Mouse (Mus musculus) liver, embryonic 12.5 days (tissue): ENCODE measurements around the gene Gm10160. TPM values are rescaled to one million over a fixed set of nuclear protein-coding genes. Genes with fewer than 3 reads are reported as not detected.

Source experiments
- ATAC-seq: fragments of 200-750 bp; cut with Nextera tagmentation; 2 replicates; pipeline ENCODE4 v1.8.0; 2017; ENCODE audit warnings: moderate number of reproducible peaks, mild to moderate bottlenecking, moderate library complexity
- H3K27ac ChIP-seq: fragments of 300-500 bp; sonication (generic); 2 replicates; pipeline ENCODE4 v1.5.1; 2016; ENCODE audit warnings: mild to moderate bottlenecking
- H3K27me3 ChIP-seq: fragments of 300-500 bp; sonication (generic); replicated peaks from 2 replicates; pipeline ENCODE4 v1.6.1; 2016; ENCODE audit warnings: mild to moderate bottlenecking, moderate library complexity
- H3K36me3 ChIP-seq: fragments of 300-500 bp; sonication (generic); 2 replicates; pipeline ENCODE4 v1.6.1; 2016; ENCODE audit warnings: mild to moderate bottlenecking, moderate library complexity
- H3K4me1 ChIP-seq: fragments of 300-500 bp; sonication (generic); 2 replicates; pipeline ENCODE4 v1.6.1; 2016
- H3K4me2 ChIP-seq: fragments of 300-500 bp; sonication (generic); 2 replicates; pipeline ENCODE4 v1.6.1; 2016; ENCODE audit warnings: mild to moderate bottlenecking, moderate library complexity
- H3K4me3 ChIP-seq: fragments of 300-500 bp; sonication (generic); 2 replicates; pipeline ENCODE4 v1.5.1; 2016; ENCODE audit warnings: mild to moderate bottlenecking, moderate library complexity
- H3K9ac ChIP-seq: fragments of 300-500 bp; sonication (generic); 2 replicates; pipeline ENCODE4 v1.6.1; 2016; ENCODE audit warnings: mild to moderate bottlenecking, moderate library complexity
- H3K9me3 ChIP-seq: fragments of 300-500 bp; sonication (generic); replicated peaks from 2 replicates; pipeline ENCODE4 v1.6.1; 2016; ENCODE audit warnings: mild to moderate bottlenecking, moderate library complexity
- WGBS: fragments of 180-500 bp; shearing (Covaris S2); methylation state at CpG from one replicate; pipeline ENCODE4 v1.1.7; 2016; ENCODE audit not compliant: insufficient replicate concordance; 5-methylcytosine and 5-hydroxymethylcytosine counted together
- polyA plus RNA-seq: library from polyadenylated mRNA; unstranded; fragments of >200 nt; fragmentation: Nextera tagmentation; extraction: Ambion mirVana; gene quantifications from 2 replicates; pipeline ENCODE4 v1.2.1, GENCODE M21; 2016

The Gm10160 gene
- polyA plus RNA-seq, 1 experiment from 2014 or later: not detected

GRCm38 (mm10) chr7:81868158-81868557, 12.6 kb upstream of the Gm10160 start:
- Histone ChIP-seq H3K9me3 (no peaks in the 10 kb centered on the region), H3K27me3 (peaks cover 39% of the 10 kb centered on the region), H3K9ac (no peak overlapping the region), H3K4me3 (no peak overlapping the region), H3K36me3 (0 out of 2 replicates have a peak, but pooled peaks cover 5% of the 10 kb centered on the region), H3K4me2 (no peak overlapping the region), H3K27ac (no peak overlapping the region), H3K4me1 (peaks cover 13% of the 10 kb centered on the region)
- 38% methylated on average over 6 of the region's 6 CpGs for WGBS
- peak; percentile 58; the same call in 1 of the 2 replicates for ATAC-seq

- no peak overlapping the region for H3K27ac ChIP-seq
Measured at GRCm38 (mm10) chr7:81867231-81867930, 11.8 kb upstream of the Gm10160 start.

DNA sequence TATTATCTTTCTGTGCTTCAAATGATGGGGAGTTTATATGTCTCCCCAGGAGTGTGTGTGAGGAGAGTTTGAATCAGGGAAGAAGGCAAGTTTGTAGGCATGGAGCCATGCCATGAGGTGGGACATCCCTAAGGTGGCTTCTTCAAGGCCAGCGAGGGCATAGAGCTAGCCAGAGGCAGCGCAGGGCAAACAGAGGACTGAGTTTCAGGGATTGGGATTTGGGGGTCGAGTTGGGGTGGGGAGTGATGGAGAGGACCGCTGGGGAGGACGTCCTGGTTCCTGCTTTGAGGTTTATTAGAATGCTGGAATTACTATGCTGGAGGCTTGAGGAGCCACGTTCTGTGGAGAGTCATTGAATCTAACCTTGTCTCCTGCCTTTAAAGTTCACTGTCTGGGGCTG, 10.3 kb upstream of the Gm10160 start:
- no peak overlapping the region for H3K9ac ChIP-seq
- peaks cover 61% of the 10 kb centered on the region for H3K27me3 ChIP-seq
- no peak overlapping the region for H3K4me2 ChIP-seq
- 72% methylated on average over 6 of the region's 6 CpGs for WGBS
- H3K4me3 ChIP-seq: no peak overlapping the region
- H3K9me3 ChIP-seq: no peaks in the 10 kb centered on the region
- ATAC-seq: no peak
- no peak overlapping the region for H3K27ac ChIP-seq
- 0 out of 2 replicates have a peak, but pooled peaks cover 5% of the 10 kb centered on the region for H3K36me3 ChIP-seq
- H3K4me1 ChIP-seq: peaks cover 22% of the 10 kb centered on the region

More at GRCm38 (mm10) chr7:81867231-81867930, 11.8 kb upstream of the Gm10160 start:
- Histone ChIP-seq H3K4me1 (peaks cover 17% of the 10 kb centered on the region), H3K27me3 (peaks cover 46% of the 10 kb centered on the region), H3K4me2 (no peak overlapping the region), H3K9me3 (no peaks in the 10 kb centered on the region), H3K9ac (no peak overlapping the region), H3K36me3 (0 out of 2 replicates have a peak, but pooled peaks cover 5% of the 10 kb centered on the region), H3K4me3 (no peak overlapping the region)
- WGBS: 75% methylated on average over 9 of the region's 9 CpGs
- no peak for ATAC-seq

GRCm38 (mm10) chr7:81864552-81864951, 9.0 kb upstream of the Gm10160 start:
- H3K27me3 ChIP-seq: peaks cover 64% of the 10 kb centered on the region

DNA sequence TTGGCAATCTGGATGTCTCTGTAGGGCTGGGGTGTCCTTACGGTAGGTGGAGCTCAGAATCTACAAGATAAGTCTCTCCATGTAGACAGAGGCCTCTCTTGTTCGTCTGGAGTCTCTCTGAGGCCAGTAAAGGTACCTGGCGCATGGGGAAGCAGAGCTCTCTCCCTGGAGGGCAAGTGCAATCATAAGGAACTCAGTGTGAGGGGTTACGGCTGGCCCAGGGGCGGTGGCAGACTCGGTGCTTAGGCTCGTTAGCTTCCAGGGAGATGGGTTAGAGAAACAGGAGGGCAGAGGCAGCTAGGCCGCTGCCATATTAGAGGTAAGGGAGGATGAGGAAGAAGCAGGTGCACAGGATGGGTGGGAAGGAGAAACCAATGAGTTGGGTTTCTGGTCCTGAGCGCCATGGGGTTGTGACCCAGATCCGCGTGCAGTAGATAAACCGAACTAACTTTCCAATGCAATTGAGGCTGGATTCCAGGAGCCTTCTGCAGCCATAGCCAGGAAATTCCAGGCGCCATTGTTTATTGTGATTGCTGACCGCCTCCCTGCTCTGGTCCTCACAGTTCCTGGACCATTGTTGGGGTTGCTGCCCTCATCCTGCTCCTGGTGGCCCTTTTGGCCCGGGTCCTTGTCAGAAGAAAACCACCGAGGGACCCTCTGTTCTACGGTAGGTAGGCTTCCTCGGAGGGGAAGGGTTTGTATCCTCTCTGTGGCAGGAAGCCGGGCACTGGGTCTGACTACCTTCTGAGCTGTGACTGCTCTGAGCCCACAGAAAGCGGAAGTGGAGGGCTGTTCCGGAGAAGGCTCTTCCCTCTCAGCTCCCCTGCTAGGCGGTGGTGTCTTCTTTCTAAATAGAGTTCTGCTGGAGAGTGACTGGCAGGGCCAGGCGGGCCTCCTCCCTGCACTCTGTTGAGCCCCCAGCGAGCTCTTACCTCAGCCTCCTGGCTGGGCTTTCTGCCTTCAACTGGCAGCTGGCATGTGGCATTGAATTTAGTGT, 7.3 kb upstream of the Gm10160 start:
- Histone ChIP-seq H3K27me3 (peaks cover 75% of the 10 kb centered on the region), H3K4me3 (peak overlapping the region; percentile 18), H3K4me2 (peak overlapping the region; percentile 37), H3K9me3 (no peaks in the 10 kb centered on the region), H3K4me1 (peaks cover 41% of the 10 kb centered on the region), H3K27ac (no peak overlapping the region), H3K9ac (no peak overlapping the region), H3K36me3 (0 out of 2 replicates have a peak, but pooled peaks cover 2% of the 10 kb centered on the region)
- no peak for ATAC-seq
- WGBS: 31% methylated on average over 24 of the region's 24 CpGs

More at GRCm38 (mm10) chr7:81864552-81864951, 9.0 kb upstream of the Gm10160 start:
- H3K4me1 ChIP-seq: peaks cover 27% of the 10 kb centered on the region
- no peak for ATAC-seq
- 64% methylated on average over 6 of the region's 6 CpGs for WGBS
- H3K4me3 ChIP-seq: no peak overlapping the region
- no peak overlapping the region for H3K27ac ChIP-seq
- H3K36me3 ChIP-seq: 0 out of 2 replicates have a peak, but pooled peaks cover 5% of the 10 kb centered on the region
- no peaks in the 10 kb centered on the region for H3K9me3 ChIP-seq
- H3K4me2 ChIP-seq: no peak overlapping the region
- H3K9ac ChIP-seq: no peak overlapping the region

DNA sequence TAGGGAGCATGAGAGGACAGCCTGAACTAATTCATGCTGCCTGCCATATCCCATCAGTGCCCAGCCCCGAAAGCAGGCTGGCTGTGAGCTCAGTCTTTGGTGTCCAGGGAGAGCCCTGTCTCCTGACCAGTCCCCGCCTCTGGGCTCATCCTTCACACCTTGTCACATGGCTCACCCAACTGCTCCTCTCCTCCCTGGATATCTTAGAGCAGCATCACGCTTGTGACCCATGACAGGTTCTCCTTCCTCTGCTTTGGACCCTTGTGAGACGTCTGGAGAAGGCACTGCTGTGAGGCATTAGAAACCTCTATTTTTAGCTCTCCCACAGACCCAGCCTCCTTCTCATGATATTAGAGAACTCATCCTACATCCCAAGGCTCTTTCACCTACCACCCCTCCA, 6.3 kb upstream of the Gm10160 start:
- Histone ChIP-seq H3K36me3 (0 out of 2 replicates have a peak, but pooled peaks cover 2% of the 10 kb centered on the region), H3K4me1 (peaks cover 41% of the 10 kb centered on the region), H3K9me3 (no peaks in the 10 kb centered on the region), H3K27me3 (peaks cover 79% of the 10 kb centered on the region), H3K9ac (no peak overlapping the region), H3K4me2 (peak overlapping the region; percentile 37; the same call in 1 of the 2 replicates), H3K4me3 (no peak overlapping the region), H3K27ac (no peak overlapping the region)
- no peak for ATAC-seq
- WGBS: 54% methylated on average over 4 of the region's 4 CpGs

GRCm38 (mm10) chr7:81861461-81861860, 5.9 kb upstream of the Gm10160 start:
- no peak overlapping the region for H3K4me3 ChIP-seq
- ATAC-seq: no peak
- H3K9ac ChIP-seq: no peak overlapping the region
- H3K9me3 ChIP-seq: no peaks in the 10 kb centered on the region
- peak overlapping the region; percentile 80; the same call in 1 of the 2 replicates for H3K4me2 ChIP-seq
- H3K27ac ChIP-seq: no peak overlapping the region
- 69% methylated on average over 2 of the region's 2 CpGs for WGBS
- 0 out of 2 replicates have a peak, but pooled peaks cover 2% of the 10 kb centered on the region for H3K36me3 ChIP-seq
- H3K27me3 ChIP-seq: peaks cover 80% of the 10 kb centered on the region
- peaks cover 41% of the 10 kb centered on the region for H3K4me1 ChIP-seq

DNA sequence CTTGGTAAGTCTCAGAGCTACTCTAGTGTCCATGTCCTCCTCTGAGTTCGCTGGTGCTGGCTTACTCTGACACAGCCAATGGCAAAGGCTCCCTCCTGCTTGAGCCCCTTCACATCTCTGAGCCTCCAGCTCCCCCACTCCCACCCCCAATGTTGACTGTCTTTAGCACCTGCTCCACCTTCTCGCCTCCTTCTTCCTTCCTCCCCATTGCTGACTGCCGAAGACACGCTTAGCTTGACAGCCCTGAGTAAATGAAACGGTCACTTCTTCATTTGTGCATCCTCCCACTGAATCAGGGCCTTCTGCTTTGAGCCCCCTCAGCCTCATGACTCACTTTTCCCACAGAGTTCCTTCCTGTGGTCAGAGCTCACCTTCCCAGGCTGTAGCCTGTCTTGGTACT, 5.4 kb upstream of the Gm10160 start:
- Histone ChIP-seq H3K4me2 (peak overlapping the region; percentile 80), H3K4me3 (no peak overlapping the region), H3K9me3 (no peaks in the 10 kb centered on the region), H3K27me3 (peaks cover 84% of the 10 kb centered on the region), H3K9ac (no peak overlapping the region), H3K4me1 (peaks cover 41% of the 10 kb centered on the region), H3K27ac (peak overlapping the region; percentile 51; the same call in 1 of the 2 replicates), H3K36me3 (0 out of 2 replicates have a peak, but pooled peaks cover 2% of the 10 kb centered on the region)
- 24% methylated on average over 5 of the region's 5 CpGs for WGBS
- no peak for ATAC-seq

GRCm38 (mm10) chr7:81860071-81860470, 4.5 kb upstream of the Gm10160 start:
- peaks cover 78% of the 10 kb centered on the region for H3K27me3 ChIP-seq
- H3K4me3 ChIP-seq: peak overlapping the region; percentile 58
- 0 out of 2 replicates have a peak, but pooled peaks cover under 1% of the 10 kb centered on the region for H3K36me3 ChIP-seq
- no peak overlapping the region for H3K9ac ChIP-seq
- WGBS: 20% methylated on average over 11 of the region's 11 CpGs
- H3K4me1 ChIP-seq: peaks cover 42% of the 10 kb centered on the region
- H3K27ac ChIP-seq: peak overlapping the region; percentile 51
- H3K4me2 ChIP-seq: peak overlapping the region; percentile 80
- H3K9me3 ChIP-seq: no peaks in the 10 kb centered on the region
- peak; percentile 22; the same call in 1 of the 2 replicates for ATAC-seq

- Histone ChIP-seq H3K27ac (peak within 1 kb of the TSS; percentile 45), H3K9ac (peak within 1 kb of the TSS; percentile 60), H3K4me1 (peaks cover 50% of the 10 kb centered on the region), H3K4me2 (peak within 1 kb of the TSS; percentile 80), H3K36me3 (no peaks in the 10 kb centered on the region), H3K9me3 (no peaks in the 10 kb centered on the region), H3K27me3 (peaks cover 78% of the 10 kb centered on the region), H3K4me3 (peak within 1 kb of the TSS; percentile 58)
- under 1% methylated on average over 64 of the region's 64 CpGs for WGBS
- no peak for ATAC-seq
Measured at GRCm38 (mm10) chr7:81858968-81859721, 3.6 kb upstream of the Gm10160 start, which contains the start of gene Tm6sf1. Tm6sf1 (plus strand) TSS chr7:81859001.

DNA sequence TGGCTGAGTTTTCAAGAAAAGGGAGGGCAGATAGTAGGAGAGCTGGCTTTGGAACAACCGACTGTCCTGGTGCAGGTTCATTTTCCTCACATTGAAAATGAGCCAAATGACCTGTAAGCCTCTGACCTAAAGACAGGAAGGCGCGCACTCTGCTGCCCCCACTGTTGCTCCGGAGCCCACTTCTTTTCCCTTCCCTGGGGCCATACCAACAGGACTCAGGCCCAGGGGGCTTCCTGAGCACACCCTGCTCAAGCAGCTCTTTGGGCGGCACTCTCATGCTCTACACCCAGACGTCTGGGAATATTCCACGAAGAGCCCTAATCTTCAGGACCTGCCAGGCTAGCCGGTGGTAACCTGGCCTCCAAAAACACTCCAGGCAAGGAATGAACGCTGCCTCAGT, 2.6 kb upstream of the Gm10160 start:
- Histone ChIP-seq H3K9ac (no peak overlapping the region), H3K4me1 (peaks cover 47% of the 10 kb centered on the region), H3K36me3 (no peaks in the 10 kb centered on the region), H3K9me3 (no peaks in the 10 kb centered on the region), H3K4me2 (peak overlapping the region; percentile 80), H3K27me3 (peaks cover 74% of the 10 kb centered on the region), H3K4me3 (no peak overlapping the region; the same call in 1 of the 2 replicates), H3K27ac (no peak overlapping the region)
- WGBS: 7% methylated on average over 9 of the region's 9 CpGs
- no peak for ATAC-seq
